Mouse (Mus musculus): ENCODE data around the gene Rpl7l1.
"Not testable (repeated sequence)": the region's sequence is repeated elsewhere in the genome, so short reads cannot be mapped to it uniquely, and the experiment has no call there.

The Rpl7l1 gene

DNA sequence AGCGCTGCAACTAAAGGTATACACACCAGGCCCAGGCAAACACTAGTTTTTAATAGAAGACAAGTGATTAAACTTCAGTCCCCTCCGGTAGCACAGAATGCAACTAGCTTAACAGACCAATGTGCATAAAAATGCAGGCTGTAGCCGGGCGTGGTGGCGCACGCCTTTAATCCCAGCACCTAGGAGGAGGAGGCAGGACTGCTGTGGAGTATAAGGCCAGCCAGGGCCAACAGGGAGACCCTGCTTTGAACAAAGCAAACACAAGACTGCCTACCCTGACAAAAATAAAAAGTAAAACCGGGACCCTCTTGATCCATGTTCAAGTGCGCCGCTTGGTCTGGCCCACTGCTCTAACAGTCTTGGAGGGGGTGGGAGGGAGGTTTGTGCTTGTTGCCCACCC lies 7.4 kb downstream of the Rpl7l1 start:
- no peak for DNase-seq (ENCODE audit: low spot score in 2 of 2)

DNA sequence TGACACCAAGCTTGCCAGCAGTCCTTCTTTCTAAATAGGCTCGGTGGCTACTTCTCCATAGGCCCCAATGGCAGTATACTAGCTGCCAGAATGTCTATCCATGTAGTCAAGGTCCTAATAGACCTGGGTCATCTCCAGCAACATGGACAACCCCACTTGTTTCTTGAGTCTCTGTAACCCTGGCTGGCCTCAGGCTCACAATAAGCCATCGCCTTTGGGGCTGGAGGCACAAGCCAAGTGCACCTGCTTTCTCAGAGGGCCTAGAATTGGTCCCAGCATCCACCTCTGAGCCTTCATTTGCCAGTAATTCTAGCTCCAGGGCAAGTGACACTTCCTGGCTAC lies 8.4 kb downstream of the Rpl7l1 start:
- no peak for DNase-seq (ENCODE audit: low spot score in 2 of 2)

DNA sequence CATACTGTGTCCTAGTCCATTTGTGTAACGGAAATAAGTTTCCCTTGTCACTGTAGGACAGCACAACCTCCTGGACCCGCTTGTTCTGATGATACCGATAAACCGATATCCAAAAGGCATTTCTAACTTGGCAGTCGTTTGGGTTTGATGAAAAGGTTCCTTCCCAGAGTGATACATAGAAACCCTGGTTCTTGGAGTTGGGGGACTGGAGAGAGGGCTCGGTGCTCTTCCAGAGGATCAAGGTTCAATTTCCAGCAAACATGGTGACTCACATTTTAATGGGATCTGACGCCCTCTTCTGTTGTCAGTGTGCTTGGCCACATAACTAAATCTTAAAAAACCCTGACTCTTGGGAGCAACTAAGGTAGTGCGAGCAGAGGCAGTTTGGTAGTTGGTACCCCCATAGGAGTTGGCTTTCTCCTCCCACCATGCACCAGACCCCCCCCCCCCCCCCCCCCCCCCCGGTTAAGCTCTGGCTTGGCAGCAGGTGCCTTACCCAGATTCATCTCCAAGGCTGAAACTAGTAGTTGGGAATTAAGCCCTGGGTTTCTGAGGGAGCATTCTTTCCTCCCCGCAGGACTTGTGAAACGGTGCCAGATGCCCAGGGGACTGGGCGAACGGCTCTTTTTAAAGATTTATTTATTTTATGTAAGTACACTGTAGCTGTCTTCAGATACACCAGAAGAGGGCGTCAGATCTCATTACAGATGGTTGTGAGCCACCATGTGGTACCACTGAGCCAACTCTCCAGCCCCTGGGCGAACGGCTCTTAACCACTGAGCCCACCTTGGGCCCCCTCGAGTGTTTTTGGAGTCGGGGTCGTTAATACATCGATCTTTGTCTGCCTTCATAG lies 9.0 kb downstream of the Rpl7l1 start:
- DNase-seq (ENCODE audit: low spot score in 2 of 2) = no peak

DNA sequence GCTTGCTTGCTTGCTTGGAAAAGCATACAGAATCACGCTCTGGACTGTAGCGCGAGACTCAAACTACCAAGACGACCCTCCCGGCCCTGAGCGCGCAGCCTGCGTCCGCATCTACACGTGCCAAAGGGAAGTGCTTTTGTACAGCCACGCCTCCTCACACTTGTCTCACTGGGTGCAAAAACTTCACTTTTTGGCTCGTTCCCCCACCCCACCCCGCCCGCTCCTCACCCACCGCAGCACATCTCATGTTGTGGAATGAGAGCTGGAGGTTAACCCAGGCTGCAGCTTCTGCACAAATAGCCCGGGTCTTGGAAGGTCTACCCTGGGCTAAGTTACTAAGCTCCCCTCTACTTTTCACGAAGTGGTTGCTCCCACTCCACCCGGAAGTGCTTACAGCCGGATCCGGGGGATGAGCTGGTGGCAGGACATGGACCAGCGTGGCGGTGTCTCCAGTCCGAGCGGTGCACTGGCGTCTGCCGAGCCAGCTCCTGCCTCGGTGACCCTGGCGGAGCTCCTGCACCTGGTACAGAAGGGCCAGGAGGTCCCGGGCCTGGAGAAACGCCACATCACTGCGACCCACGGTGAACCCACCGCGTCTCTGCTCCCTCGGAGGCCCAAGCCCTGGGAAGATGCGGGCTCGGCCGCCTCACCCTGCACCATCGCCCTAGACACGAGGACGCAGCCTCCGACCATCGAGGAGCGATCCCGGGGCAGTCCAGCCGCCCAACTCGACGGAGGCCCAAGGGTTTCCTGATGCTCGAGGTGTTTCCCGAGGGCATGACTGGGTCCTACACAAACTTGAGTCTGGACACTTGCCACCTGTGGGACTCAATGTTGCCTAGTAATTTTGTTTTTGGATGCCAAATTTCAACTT lies 9.8 kb downstream of the Rpl7l1 start, which contains the start of gene 2310039H08Rik:
2310039H08Rik (plus strand) TSS at position 232 of the 874 bp plus-strand sequence.
- peak; percentile 55 to 78 for DNase-seq (ENCODE audit: low spot score in 2 of 2)

DNA sequence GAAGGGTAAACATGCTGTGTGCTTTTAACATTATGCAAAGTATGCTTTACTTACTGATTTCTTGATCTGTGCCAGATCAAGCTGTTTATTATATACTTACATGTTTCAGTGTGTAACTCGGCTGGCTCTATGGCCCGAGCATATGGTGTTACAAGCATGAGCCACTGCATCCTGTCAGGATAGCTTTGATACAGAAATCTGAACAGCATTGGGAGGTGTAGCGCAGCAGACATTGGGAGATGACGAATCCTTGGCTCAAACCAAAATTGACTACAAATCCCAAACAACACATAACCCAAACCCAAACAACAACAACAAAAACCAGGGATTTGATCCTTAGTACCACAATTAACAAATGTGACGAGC lies 10.5 kb downstream of the Rpl7l1 start:
- DNase-seq (ENCODE audit: low spot score in 2 of 2) = no peak

DNA sequence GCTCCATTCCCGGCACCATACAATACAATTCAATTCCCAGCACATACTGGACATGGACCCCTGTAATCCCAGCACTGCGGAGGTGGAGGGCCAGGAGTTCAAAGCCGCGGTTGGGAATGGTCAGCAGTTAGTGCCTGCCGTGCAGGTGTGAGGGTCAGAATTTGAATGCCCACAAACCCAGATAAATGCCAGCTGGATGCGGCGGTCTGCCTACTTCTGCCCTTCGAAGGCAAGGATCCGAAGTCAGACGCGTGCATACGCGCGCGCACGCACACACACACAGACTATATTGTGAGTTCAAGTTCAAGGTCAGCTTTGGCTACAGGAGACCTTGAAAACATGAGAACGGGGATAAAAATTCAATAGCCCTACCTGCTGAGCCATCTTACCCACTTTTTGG lies 10.9 kb downstream of the Rpl7l1 start:
- no peak for DNase-seq (ENCODE audit: low spot score in 2 of 2)

DNA sequence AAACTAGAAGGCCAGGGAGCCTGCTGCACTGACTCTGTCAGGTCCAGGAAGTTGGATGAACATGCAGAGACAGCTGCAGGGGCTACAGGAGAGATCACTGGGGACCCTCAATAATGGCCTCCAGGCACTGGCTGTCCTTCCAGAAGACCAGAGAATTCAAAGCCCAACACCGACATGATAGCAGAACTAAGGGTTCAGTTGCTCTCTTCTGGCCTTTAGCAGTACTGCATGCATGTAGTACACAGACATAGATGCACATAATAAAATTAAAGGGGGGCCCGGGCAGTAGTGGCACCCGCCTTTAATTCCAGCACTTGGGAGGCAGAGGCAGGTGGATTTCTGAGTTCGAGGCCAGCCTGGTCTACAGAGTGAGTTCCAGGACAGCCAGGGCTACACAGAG lies 11.4 kb downstream of the Rpl7l1 start:
- no peak for DNase-seq (ENCODE audit: low spot score in 2 of 2)

DNA sequence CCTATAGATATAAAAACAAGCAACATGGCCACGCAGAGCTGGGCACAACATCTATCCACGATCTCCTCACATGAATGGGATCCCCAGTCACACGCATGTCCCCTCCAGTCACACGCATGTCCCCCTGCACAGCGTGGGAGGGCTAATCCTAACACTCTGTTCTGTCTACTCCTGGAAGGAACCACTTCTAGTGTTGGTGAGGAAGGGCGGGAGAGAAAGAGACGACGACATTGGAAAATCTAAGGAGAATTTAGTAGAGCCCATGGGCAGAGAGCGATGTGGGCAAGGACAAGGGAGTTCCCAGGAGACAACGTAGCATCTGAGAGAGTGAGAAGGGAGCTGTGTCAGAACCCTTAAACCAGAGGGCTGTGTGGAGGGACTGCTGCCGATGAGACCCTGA lies 11.9 kb downstream of the Rpl7l1 start:
- no peak for DNase-seq (ENCODE audit: low spot score in 2 of 2)

DNA sequence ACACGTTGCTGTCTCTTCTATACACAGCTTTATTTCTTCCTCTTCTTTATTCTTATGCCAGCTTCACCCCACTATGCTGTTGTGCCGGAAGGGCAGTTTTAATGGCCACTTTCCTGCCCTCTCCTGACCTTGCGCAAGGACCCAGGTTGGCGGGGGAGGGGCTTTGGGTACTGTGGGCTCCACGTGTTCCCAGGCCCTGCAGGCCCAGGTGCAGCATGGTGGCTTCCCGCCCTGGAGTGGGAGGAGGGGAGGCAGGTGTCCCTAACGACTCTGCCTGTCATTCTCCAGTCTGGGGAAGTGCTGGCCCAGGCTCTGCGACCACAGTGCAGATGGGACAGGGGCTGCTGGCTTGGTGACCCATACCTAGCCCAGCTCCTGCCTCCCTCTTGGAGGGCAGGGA lies 14.6 kb downstream of the Rpl7l1 start:
- DNase-seq (ENCODE audit: low spot score in 2 of 2) = no peak

DNA sequence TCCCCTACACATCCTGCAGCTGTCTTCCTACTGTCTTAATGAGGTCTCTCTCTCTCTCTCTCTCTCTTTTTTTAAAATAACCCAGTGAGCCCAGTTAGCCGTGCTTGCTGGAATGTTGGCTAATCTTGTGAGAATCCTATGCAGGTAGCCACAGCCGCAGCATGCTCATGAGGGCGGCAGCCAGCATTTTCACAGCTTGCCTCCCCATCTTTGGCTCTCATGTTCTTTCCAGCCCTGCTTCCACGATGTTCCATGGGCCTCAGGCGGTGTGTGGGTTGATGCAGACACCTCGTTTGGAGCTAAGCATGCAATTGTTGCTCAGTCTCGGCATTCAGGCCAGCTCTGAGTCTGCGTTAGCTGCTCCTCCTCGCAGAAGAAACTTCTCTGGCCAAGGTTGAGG lies 17.6 kb downstream of the Rpl7l1 start:
- not testable (repeated sequence) for DNase-seq (ENCODE audit: low spot score in 2 of 2)

DNA sequence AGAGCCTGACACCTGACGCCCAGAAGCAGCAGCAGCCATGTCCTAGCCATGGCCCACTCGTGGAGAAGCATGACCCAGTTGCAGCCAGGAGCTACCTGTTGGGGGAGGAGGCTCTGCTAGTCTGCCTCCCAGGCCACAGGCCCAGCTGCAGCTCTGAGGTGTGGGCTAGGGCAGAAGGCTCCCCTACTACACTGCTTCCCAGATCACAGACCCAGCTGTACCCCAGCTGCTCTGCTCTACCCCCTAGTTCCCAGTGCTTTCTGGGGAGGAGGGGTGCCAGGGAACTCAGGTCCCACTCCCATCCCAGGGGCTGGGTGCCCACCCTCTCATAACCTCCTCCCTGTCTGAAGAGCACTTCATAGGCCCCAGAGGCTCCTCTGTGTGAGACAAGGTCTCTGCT lies 18.9 kb downstream of the Rpl7l1 start, which contains the start of gene Ptcra:
Ptcra (minus strand) TSS at position 169 of the 400 bp plus-strand sequence.
- no peak for DNase-seq (ENCODE audit: low spot score in 2 of 2)

DNA sequence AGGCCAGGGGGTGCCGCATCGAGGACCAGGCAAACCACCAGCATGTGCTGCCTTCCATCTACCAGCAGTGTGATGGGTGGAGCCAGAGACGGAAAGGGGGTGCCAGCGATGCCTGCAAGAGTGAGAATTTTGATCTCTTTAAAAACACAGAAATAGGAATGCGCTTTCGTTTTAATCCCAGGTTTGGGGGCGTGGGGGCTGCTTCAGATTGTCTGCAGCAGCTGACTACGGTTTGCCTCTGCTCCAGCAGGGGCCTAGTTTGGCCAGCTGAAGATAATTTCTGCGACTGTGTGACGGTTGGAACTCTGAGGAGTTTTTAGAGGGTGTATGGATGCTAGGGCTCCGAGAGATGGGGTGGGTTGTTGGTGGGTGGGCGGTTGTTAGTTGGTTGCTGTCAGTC lies 23.7 kb downstream of the Rpl7l1 start:
- no peak for DNase-seq (ENCODE audit: low spot score in 2 of 2)

DNA sequence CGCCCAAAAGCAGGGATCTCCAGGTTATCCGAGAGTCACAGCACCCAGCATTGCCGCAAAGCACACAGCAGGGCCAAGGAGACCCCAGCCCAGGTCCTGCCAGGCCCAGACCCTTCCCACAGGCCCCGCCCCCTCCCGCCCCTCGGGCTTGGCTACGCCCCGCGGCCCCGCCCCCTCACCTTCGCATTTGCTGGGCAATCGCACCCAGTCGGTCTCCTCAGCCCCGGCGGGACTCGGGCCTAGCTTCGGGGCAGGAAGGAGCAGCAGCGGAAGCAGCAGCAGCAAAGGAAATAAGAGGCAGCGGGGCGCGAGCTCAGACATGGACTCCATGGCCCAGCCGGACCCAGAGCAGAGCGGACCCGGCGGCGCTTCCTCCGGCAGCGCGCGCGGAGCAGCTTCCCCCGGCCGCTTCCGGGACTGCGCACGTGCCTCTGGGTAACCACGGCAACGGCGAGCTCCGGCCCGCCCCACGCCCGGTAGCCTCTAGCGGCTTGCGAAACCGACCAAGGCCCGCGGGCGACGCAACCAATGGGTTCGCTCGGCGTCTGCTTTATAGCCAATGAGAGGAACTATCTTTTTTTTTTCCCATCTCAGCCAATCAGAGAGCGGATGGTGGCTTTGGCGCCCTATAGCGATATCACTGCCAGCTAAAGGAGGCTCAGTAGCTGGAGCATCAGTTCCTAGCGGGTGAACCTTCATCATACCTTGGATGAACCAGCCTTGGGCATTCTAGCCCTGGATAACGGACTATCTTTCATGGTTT lies 30.5 kb downstream of the Rpl7l1 start, which contains the start of gene Cnpy3:
Cnpy3 (minus strand) TSS at position 421 of the 763 bp plus-strand sequence.
- peak; percentile 95 to 98 for DNase-seq (ENCODE audit: low spot score in 2 of 2)

DNA sequence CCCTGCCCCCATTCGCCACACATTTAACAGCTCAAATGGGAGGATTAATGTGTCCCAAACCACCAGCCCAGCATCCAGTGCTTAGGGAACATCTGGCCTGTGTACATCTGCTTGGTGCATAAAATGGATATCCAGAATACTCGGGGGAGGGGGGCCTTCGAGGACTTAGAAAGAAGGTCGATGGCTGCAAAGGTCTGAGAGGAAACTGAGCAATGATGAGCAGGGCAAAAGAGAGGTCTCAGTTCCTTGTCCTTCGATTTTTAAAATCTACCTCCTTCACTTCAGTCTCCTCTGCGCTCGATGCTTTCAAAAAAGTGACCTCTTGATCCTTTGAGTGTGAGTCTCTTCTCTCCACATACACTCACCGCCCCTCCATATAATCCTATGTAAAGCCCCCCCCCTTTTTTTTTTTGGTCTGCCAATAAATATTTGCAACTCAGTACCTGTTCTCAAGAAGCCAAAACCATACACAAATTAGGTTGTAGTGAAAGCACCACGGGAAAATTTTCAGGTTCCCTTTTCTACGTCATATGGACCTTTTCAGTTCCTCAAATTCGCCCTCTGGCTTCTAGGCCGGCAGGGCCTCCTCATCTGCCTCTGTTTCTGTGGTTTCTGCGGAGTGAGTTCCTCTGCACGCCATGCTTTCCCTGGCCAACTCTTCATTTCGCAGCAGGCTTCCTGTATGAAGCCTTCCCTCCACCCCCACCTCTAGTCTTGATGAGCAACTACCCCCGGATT lies 31.2 kb downstream of the Rpl7l1 start:
- DNase-seq (ENCODE audit: low spot score in 2 of 2) = no peak

DNA sequence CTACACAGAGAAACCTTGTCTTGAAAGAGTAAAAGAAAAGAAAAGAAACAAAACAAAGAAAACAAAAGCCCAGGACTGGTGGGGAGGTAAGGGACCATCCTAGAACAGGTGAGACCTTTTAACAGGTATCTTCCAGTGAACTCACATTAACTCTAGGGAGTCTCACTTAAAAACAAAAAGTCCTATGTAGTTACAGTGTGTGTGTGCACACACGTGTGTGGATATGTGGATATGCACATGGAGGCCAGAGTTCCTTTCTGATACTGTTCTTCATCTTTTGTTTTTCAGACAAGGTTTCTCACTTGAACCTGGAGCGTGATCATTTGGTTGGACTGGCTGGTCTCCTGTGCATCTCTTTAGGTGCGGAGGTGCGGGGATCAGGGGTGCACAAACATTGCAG lies 31.9 kb downstream of the Rpl7l1 start:
- no peak for DNase-seq (ENCODE audit: low spot score in 2 of 2)

DNA sequence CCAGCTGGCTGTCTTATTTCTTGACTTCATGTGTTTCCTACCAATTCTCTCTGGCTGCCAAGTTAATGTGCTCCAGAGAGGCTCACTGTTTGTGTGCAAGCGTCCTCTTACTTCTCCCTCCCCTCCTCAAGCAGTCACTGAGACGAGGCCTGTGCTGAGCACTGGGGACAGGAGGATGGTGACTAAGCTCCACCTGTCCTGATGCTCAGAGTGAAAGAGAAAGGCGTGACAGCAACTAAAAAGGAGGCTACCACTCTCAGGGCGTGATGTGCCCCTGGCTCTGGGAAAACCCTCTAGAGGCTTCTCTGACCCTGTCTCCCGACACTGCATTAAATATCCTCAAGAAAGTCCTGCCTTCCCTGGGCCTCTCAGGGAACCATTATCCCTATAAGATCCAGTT lies 33.2 kb downstream of the Rpl7l1 start:
- DNase-seq (ENCODE audit: low spot score in 2 of 2) = no peak

DNA sequence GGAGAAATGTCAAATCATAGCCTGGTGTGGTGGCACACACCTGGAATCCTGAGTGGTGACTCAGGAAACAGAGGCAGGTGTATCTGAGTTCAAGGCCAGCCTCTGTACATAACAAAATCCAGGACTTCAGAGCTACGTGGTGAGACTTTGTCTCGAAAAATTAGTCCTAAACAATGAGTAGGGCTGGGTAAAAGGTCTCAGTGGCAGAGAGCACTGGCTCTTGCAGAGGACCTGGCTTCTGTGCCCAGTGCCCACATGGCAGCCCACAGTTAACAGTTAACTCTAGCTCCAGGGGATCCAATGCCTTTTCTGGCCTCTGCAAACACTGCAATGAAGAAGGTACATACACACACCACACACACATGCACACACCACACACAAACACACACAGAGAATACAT lies 34.7 kb downstream of the Rpl7l1 start:
- no peak for DNase-seq (ENCODE audit: low spot score in 2 of 2)

DNA sequence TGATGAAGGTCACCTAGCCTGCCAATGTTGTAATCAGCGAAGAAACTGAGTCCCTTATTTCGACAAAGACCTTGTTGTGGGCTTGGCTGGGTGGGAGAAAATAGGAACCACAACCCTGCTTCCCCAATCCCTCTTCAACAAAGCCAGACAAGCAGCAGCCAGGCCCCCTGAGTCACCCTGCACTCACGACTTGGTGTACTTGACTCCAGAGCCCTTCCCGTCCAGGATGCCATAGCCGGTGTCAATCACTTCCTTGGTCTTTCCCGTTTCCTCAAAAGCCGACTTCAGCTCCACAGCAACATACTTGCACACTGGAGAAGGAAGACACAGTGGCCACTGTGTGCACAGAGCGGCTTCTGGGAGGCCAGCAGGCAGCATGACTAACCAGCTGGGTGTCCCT lies 35.2 kb downstream of the Rpl7l1 start:
- DNase-seq (ENCODE audit: low spot score in 2 of 2) = no peak

DNA sequence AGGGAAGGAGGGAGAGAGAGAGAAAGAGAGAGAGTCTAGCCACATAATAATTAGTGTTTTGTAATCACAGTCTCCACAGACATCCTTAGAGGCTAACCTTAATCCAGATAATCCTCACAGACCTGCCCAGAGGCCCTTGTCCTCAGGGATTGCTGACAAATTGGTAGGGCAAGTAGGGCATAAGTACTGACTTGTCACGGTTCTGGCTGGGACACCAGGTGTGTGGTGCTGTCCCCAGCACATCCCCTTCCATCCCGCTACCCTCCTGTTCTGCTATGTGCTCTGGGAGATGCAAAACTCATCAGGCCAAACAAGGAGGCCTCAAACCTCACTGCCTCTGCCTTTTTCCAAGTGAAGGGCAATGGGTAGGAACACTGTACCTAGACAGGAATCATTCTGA lies 37.0 kb downstream of the Rpl7l1 start:
- no peak for DNase-seq (ENCODE audit: low spot score in 2 of 2)

DNA sequence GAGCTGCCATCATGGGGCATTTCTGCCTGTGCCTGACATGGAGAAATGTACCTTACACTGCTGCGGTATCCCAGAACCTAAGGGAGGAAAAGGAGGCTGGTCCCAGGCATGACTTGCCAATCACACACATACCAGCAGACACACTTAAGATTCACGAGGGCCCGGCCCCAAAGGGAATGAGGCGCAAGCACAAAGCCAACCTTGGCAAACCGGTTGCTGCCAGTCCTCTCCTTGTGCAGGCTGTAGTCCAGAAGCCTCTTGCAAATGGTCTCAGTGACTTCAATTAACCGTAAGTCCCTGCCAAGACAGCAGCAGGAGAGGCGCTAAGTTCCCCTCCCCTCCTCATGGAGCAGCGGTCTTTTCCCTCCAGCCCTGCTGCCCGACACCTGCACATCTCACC lies 39.5 kb downstream of the Rpl7l1 start:
- no peak for DNase-seq (ENCODE audit: low spot score in 2 of 2)

DNA sequence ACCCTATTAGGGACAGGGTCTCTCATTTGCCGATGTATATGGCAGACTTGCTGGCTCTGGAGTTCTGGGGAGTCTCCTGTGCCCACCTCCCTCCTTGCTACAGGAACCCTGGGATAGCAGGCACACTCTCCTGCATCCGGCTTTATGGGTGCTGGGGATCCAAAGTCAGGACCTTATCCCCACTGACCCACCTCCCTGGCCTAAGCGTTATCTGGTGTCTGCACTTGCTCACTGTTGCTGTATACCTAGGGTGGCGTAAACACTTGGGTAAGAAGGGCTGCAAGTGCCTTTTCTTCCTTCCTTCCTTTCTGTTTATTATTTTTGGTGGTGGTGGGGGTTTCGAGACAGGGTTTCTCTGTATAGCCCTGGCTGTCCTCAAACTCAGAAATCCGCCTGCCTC lies 41.2 kb downstream of the Rpl7l1 start:
- DNase-seq (ENCODE audit: low spot score in 2 of 2) = no peak
